Comparison of ENCODE assay signal across 8 mouse cellular contexts in the genomic region with DNA sequence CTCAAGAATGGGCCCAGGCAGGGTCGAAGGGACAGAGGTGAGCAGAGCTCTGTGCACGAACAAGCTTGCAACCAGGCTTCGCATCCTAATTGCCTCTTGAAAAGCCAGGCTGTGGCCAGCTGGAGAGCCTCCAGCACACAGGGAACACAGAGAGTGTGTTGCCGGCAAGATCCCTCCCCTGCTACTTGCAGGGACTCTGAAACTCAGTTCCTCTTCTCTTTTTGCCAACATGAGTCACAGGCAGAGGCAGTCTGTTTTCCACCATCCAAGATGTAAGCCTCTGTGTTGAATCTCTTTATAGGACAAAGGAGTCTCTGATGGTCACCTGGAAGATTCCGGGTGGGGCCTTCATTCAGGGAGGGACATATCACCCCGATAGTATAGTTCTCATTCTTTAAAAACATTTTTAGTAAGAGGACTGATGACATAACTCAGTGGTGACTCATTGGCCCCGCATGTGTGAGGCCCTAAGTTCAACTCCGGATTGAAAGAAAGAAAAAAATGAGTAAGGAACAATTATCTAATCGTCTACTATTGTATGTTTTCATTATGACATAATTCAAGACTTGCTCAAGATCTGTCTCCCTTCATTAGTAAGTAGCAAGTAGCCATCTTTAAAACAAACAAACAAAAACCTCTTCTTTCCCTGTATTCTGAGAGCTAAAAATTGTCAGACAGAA. TPM values are rescaled to one million over a fixed set of nuclear protein-coding genes. Genes with fewer than 3 reads are reported as not detected.
DNase-seq lines count a peak whose midpoint lies in the region; ATAC-seq lines count a peak whose summit lies in the region.

No protein-coding gene starts in this region.

- no peak overlapping the region for H3K4me2 ChIP-seq in kidney, embryonic 14.5 days (replicated peaks; ENCODE audit: low read depth, low read length)

- no peak overlapping the region for H3K9ac ChIP-seq in kidney, embryonic 14.5 days (ENCODE audit: low read depth, low read length)

- H3K9me3 ChIP-seq in kidney, embryonic 14.5 days (ENCODE audit: control insufficient read depth, low read length): no peaks in the 10 kb centered on the region

- peak; percentile 53 for DNase-seq in layer of hippocampus, adult 11-12 months (ENCODE audit: low spot score)
- DNase-seq in layer of hippocampus, adult 9-10 months (ENCODE audit: low spot score): no peak
- DNase-seq in brain, adult 2 months (ENCODE audit: low read depth, low spot score): peak; percentile 75
- DNase-seq in heart, adult 9 months (ENCODE audit: low spot score in 2 of 2): peak; percentile 38 to 53
- DNase-seq in layer of hippocampus, postnatal 36 days: peak; percentile 19 to 40
- no peak for DNase-seq in spleen, postnatal 10 days (ENCODE audit: low spot score in 2 of 2)

- peak; percentile 49; the same call in 1 of the 2 replicates for ATAC-seq in monocyte, adult 5-6 weeks (replicated peaks; ENCODE audit: insufficient number of reproducible peaks, low FRiP score, low TSS enrichment, poor library complexity, severe bottlenecking)
- ATAC-seq in kidney, embryonic 14.5 days (ENCODE audit: low FRiP score, low TSS enrichment): no peak

- H3K36me3 ChIP-seq in kidney, embryonic 14.5 days (ENCODE audit: control insufficient read depth, insufficient read depth, low read length): no peaks in the 10 kb centered on the region

- H3K4me3 ChIP-seq in kidney, embryonic 14.5 days (ENCODE audit: low read length): no peak overlapping the region

- no peak overlapping the region for H3K27ac ChIP-seq in kidney, embryonic 14.5 days (ENCODE audit: low read depth, low read length)

- no peaks in the 10 kb centered on the region for H3K27me3 ChIP-seq in kidney, embryonic 14.5 days (ENCODE audit: control insufficient read depth, insufficient read depth, low read length)

- no peaks in the 10 kb centered on the region for H3K4me1 ChIP-seq in kidney, embryonic 14.5 days (ENCODE audit: control insufficient read depth, insufficient read depth, low read length)

- 60% methylated on average over 9 of the region's 9 CpGs for WGBS in kidney, embryonic 14.5 days

RNA-seq across cellular contexts. Expression of gene Il20rb, which starts 46.3 kb away (rescaled TPM):
- total RNA-seq in layer of hippocampus, postnatal 36 days (2021): 1 to 10 TPM; 4.4 to 6.3 TPM
- total RNA-seq in monocyte, adult 5-6 weeks (2017): 3.2 to 6.9 TPM (median 3.6 TPM) in 3 replicates
- polyA plus RNA-seq in kidney, embryonic 14.5 days (2014; fragmentation: Nextera tagmentation; extraction: Ambion mirVana): 0.79 and 1.8 TPM in 2 replicates

Comparison
In these comparisons a context has a peak if more than half of its experiments do, and no peak if none do; other contexts are left out.
1. DNase-seq: peak in layer of hippocampus, adult 11-12 months (single experiment), brain, adult 2 months (single experiment), heart, adult 9 months (2 of 2) and layer of hippocampus, postnatal 36 days (2 of 2); none in layer of hippocampus, adult 9-10 months (single experiment) and spleen, postnatal 10 days (0 of 2).